ENCODE assay signal across 8 mouse cellular contexts in the genomic region with DNA sequence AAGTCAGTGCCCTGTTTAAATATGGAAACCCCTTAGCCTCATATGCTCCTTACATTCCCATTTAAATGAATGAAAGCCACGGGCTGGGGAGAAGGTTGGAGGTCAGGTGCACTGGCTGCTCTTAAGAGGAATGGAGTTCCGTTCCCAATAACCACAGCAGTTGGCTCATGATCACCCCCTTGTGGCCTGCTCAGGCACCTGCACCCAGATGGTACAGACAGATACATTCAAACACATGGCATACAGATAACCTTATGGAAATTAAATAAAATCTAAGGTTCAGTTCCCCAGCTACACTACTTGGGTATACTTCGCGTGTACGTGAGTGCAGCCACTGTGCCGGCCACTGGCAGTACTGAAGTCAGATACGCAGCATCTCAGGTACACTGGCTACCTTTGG.
DNase-seq lines count a peak whose midpoint lies in the region; ATAC-seq and TF ChIP-seq lines count a peak whose summit lies in the region.

No protein-coding gene starts in this region.

- in situ Hi-C loops in CH12.LX (cut with MboI; ENCODE audit: low pct_ligation_motif_present, low pct_unique_long_range_greater_than_20kb, low sequenced_read_pairs): no loop called here
- in situ Hi-C loops in Patski (cut with MboI; ENCODE audit: low pct_unique_long_range_greater_than_20kb): no loop called here

- dilution Hi-C loops in CH12.LX (cut with MboI; ENCODE audit: extremely low pct_ligation_motif_present, extremely low pct_unique_long_range_greater_than_20kb, low sequenced_read_pairs): no loop called here

- CTCF ChIA-PET in Patski (lab: Charles Lee): no interaction called here

- H3K4me3 ChIP-seq in intestine, postnatal 0 days (ENCODE audit: low read depth, low read length): no peak overlapping the region
- no peak overlapping the region for H3K4me3 ChIP-seq in intestine, embryonic 16.5 days (ENCODE audit: low read length)
- H3K4me3 ChIP-seq in CH12.LX (replicated peaks in 1 of 3; ENCODE audit: low read depth in 2 of 3, low read length in 2 of 3, poor library complexity in 1 of 3): no peak overlapping the region
- H3K4me3 ChIP-seq in embryonic facial prominence, embryonic 11.5 days (ENCODE audit: low read depth, low read length): no peak overlapping the region
- H3K4me3 ChIP-seq in lung, postnatal 0 days (ENCODE audit: low read depth, low read length): no peak overlapping the region
- H3K4me3 ChIP-seq in thymus, adult 2 months (ENCODE audit: control insufficient read depth, insufficient read depth, low read length): no peak overlapping the region

- POLR2A ChIA-PET in Patski (lab: Charles Lee): no interaction called here

- peak; percentile 93 for TF ChIP-seq CTCF in intestine, postnatal 0 days (IDR thresholded peaks at IDR 0.05; ENCODE audit: low read depth)
- peak; percentile 74 to 90 for TF ChIP-seq CTCF in CH12.LX (conservative IDR thresholded peaks at IDR 0.05 in 1 of 2, IDR thresholded peaks at IDR 0.05 in 1 of 2; ENCODE audit: low read depth in 2 of 2, low read length in 2 of 2)
- peak; percentile 85 for TF ChIP-seq CTCF in Patski (IDR thresholded peaks at IDR 0.05)
- peak; percentile 88 for TF ChIP-seq CTCF in lung, postnatal 0 days (IDR thresholded peaks at IDR 0.05)
- peak; percentile 62; the same call in 1 of the 2 replicates for TF ChIP-seq CTCF in thymus, adult 2 months (IDR thresholded peaks at IDR 0.05; ENCODE audit: borderline replicate concordance, control insufficient read depth, extremely low read depth, insufficient read depth, low read length, poor library complexity)

- WGBS in intestine, postnatal 0 days: 76% methylated on average over 7 of the region's 7 CpGs
- WGBS in intestine, embryonic 16.5 days: 71% methylated on average over 7 of the region's 7 CpGs
- 52% methylated on average over 7 of the region's 7 CpGs for WGBS in embryonic facial prominence, embryonic 11.5 days
- 66% methylated on average over 7 of the region's 7 CpGs for WGBS in lung, postnatal 0 days
- 74% methylated on average over 7 of the region's 7 CpGs for WGBS in thymus, adult 2 months

- H3K9ac ChIP-seq in intestine, postnatal 0 days (ENCODE audit: low read depth, low read length): no peak overlapping the region
- no peak overlapping the region for H3K9ac ChIP-seq in intestine, embryonic 16.5 days (ENCODE audit: low read depth, low read length)
- no peak overlapping the region for H3K9ac ChIP-seq in CH12.LX (ENCODE audit: insufficient read depth, low read depth)
- no peak overlapping the region for H3K9ac ChIP-seq in embryonic facial prominence, embryonic 11.5 days (replicated peaks; ENCODE audit: low read length)
- no peak overlapping the region for H3K9ac ChIP-seq in lung, postnatal 0 days (replicated peaks; ENCODE audit: low read depth)

- no peaks in the 10 kb centered on the region; the same call in 1 of the 2 replicates for H3K4me1 ChIP-seq in intestine, postnatal 0 days (replicated peaks; ENCODE audit: control insufficient read depth, insufficient read depth, low read length)
- H3K4me1 ChIP-seq in intestine, embryonic 16.5 days (ENCODE audit: control insufficient read depth, insufficient read depth, low read length): no peaks in the 10 kb centered on the region; the same call in 1 of the 2 replicates
- H3K4me1 ChIP-seq in CH12.LX (ENCODE audit: control insufficient read depth in 1 of 2, insufficient read depth in 2 of 2): peaks cover 3 to 6% of the 10 kb centered on the region in 2 experiments; a peak in 2 of 4 replicates
- no peaks in the 10 kb centered on the region for H3K4me1 ChIP-seq in embryonic facial prominence, embryonic 11.5 days (ENCODE audit: control insufficient read depth, insufficient read depth, low read length)
- no peaks in the 10 kb centered on the region for H3K4me1 ChIP-seq in lung, postnatal 0 days (ENCODE audit: insufficient read depth, low read depth, low read length)
- H3K4me1 ChIP-seq in thymus, adult 2 months (replicated peaks; ENCODE audit: control insufficient read depth, insufficient read depth, low read length): no peaks in the 10 kb centered on the region

- H3K9me3 ChIP-seq in intestine, postnatal 0 days (ENCODE audit: control insufficient read depth): no peaks in the 10 kb centered on the region
- no peaks in the 10 kb centered on the region for H3K9me3 ChIP-seq in intestine, embryonic 16.5 days (ENCODE audit: control insufficient read depth, low read length)
- no peaks in the 10 kb centered on the region for H3K9me3 ChIP-seq in CH12.LX (replicated peaks; ENCODE audit: low read length)
- no peaks in the 10 kb centered on the region for H3K9me3 ChIP-seq in embryonic facial prominence, embryonic 11.5 days (replicated peaks; ENCODE audit: control insufficient read depth, low read length)
- no peaks in the 10 kb centered on the region for H3K9me3 ChIP-seq in lung, postnatal 0 days (ENCODE audit: low read length)

- no peak overlapping the region for H3K27ac ChIP-seq in intestine, postnatal 0 days (ENCODE audit: low read depth, low read length)
- no peak overlapping the region for H3K27ac ChIP-seq in intestine, embryonic 16.5 days (ENCODE audit: low read length)
- H3K27ac ChIP-seq in CH12.LX (ENCODE audit: insufficient read depth, low read depth): no peak overlapping the region
- no peak overlapping the region for H3K27ac ChIP-seq in embryonic facial prominence, embryonic 11.5 days (replicated peaks; ENCODE audit: low read depth, low read length)
- no peak overlapping the region for H3K27ac ChIP-seq in lung, postnatal 0 days (ENCODE audit: low read length)
- H3K27ac ChIP-seq in thymus, adult 2 months (ENCODE audit: control insufficient read depth, insufficient read depth, low read length): no peak overlapping the region

- no peak for TF ChIP-seq POLR2A in CH12.LX (IDR thresholded peaks at IDR 0.05; ENCODE audit: low read depth, low read length)
- TF ChIP-seq POLR2A in thymus, adult 2 months (IDR thresholded peaks at IDR 0.05; ENCODE audit: control insufficient read depth, extremely low read depth, insufficient read depth, low read length, poor library complexity): no peak

- peak; percentile 64 for TF ChIP-seq RAD21 in CH12.LX (IDR thresholded peaks at IDR 0.05; ENCODE audit: low read depth, low read length)

- no peak for ATAC-seq in intestine, postnatal 0 days
- ATAC-seq in intestine, embryonic 16.5 days: no peak
- no peak for ATAC-seq in Patski
- ATAC-seq in embryonic facial prominence, embryonic 11.5 days (replicated peaks; ENCODE audit: insufficient number of reproducible peaks, low FRiP score, low TSS enrichment, low read depth): no peak
- ATAC-seq in lung, postnatal 0 days: no peak

- no peaks in the 10 kb centered on the region for H3K79me2 ChIP-seq in CH12.LX (replicated peaks; ENCODE audit: control insufficient read depth, extremely low read depth, insufficient read depth, poor library complexity, severe bottlenecking)

- H3K36me3 ChIP-seq in intestine, postnatal 0 days (ENCODE audit: control insufficient read depth, insufficient read depth): no peaks in the 10 kb centered on the region
- no peaks in the 10 kb centered on the region for H3K36me3 ChIP-seq in intestine, embryonic 16.5 days (ENCODE audit: control insufficient read depth, insufficient read depth, low read length)
- H3K36me3 ChIP-seq in CH12.LX (replicated peaks in 1 of 2; ENCODE audit: control insufficient read depth in 1 of 2, insufficient read depth in 1 of 2, low read length in 1 of 2): no peaks in the 10 kb centered on the region
- no peaks in the 10 kb centered on the region for H3K36me3 ChIP-seq in embryonic facial prominence, embryonic 11.5 days (replicated peaks; ENCODE audit: control insufficient read depth, insufficient read depth, low read depth, low read length)
- H3K36me3 ChIP-seq in lung, postnatal 0 days (ENCODE audit: insufficient read depth, low read length): no peaks in the 10 kb centered on the region
- no peaks in the 10 kb centered on the region for H3K36me3 ChIP-seq in thymus, adult 2 months (ENCODE audit: control insufficient read depth, insufficient read depth, low read length)

- no peak overlapping the region for H3K4me2 ChIP-seq in intestine, postnatal 0 days (replicated peaks; ENCODE audit: low read depth)
- no peak overlapping the region for H3K4me2 ChIP-seq in intestine, embryonic 16.5 days (ENCODE audit: low read depth, low read length)
- no peak overlapping the region for H3K4me2 ChIP-seq in CH12.LX (ENCODE audit: insufficient read depth, low read depth, poor library complexity, severe bottlenecking)
- no peak overlapping the region for H3K4me2 ChIP-seq in embryonic facial prominence, embryonic 11.5 days (ENCODE audit: low read depth, low read length)
- no peak overlapping the region for H3K4me2 ChIP-seq in lung, postnatal 0 days (replicated peaks; ENCODE audit: low read depth, low read length)

- no peak for TF ChIP-seq EP300 in CH12.LX (IDR thresholded peaks at IDR 0.05; ENCODE audit: low read length)
- TF ChIP-seq EP300 in lung, postnatal 0 days (IDR thresholded peaks at IDR 0.05): no peak

- DNase-seq in CH12.LX (ENCODE audit: extremely low read depth) (peak; percentile 33), Patski (ENCODE audit: low read depth, low spot score) (no peak)
- peak; percentile 63 for DNase-seq in embryonic facial prominence, embryonic 11.5 days (ENCODE audit: low spot score)
- DNase-seq in lung, postnatal 0 days (ENCODE audit: low spot score): peak; percentile 44
- peak; percentile 65 for DNase-seq in thymus, adult 2 months
- no peak for DNase-seq in cerebellum, adult 11 months

- H3K27me3 ChIP-seq in intestine, postnatal 0 days (replicated peaks; ENCODE audit: control insufficient read depth, insufficient read depth, low read length): no peaks in the 10 kb centered on the region
- no peaks in the 10 kb centered on the region for H3K27me3 ChIP-seq in intestine, embryonic 16.5 days (replicated peaks; ENCODE audit: control insufficient read depth, insufficient read depth, low read length)
- H3K27me3 ChIP-seq in CH12.LX (replicated peaks) (no peaks in the 10 kb centered on the region), Patski (peaks cover 38% of the 10 kb centered on the region)
- H3K27me3 ChIP-seq in embryonic facial prominence, embryonic 11.5 days (ENCODE audit: control insufficient read depth, insufficient read depth, low read length): no peaks in the 10 kb centered on the region
- H3K27me3 ChIP-seq in lung, postnatal 0 days (replicated peaks; ENCODE audit: insufficient read depth, low read length): no peaks in the 10 kb centered on the region
- no peaks in the 10 kb centered on the region for H3K27me3 ChIP-seq in thymus, adult 2 months (ENCODE audit: control insufficient read depth, insufficient read depth, low read length)

TF ChIP-seq in CH12.LX, 34 proteins besides CTCF, POLR2A, EP300 and RAD21:
- TF ChIP-seq SMC3 (IDR thresholded peaks at IDR 0.05; ENCODE audit: low read depth, low read length): peak; percentile 76
- TF ChIP-seq IRF4 (IDR thresholded peaks at IDR 0.05; ENCODE audit: low read depth, low read length): no peak

Comparison
In these comparisons a context has a peak if more than half of its experiments do, and no peak if none do; other contexts are left out.
1. DNase-seq: peak in CH12.LX (single experiment), embryonic facial prominence, embryonic 11.5 days (single experiment), lung, postnatal 0 days (single experiment) and thymus, adult 2 months (single experiment); none in Patski (single experiment) and cerebellum, adult 11 months (single experiment).
2. Peak in every context shown above with its lines, with median percentiles within 50 percentile points of each other: CTCF ChIP-seq.